Mouse (Mus musculus) gastrocnemius, postnatal 14 days (tissue): ENCODE data around the gene Dirc2. TPM values are rescaled to one million over a fixed set of nuclear protein-coding genes. Genes with fewer than 3 reads are reported as not detected.

Experiments used
- DNase-seq: peaks from one replicate; pipeline ENCODE4 v3.0.0; 2021; ENCODE audit warnings: mixed read lengths
- intact Hi-C: fragments of 180-260 bp; cut with DNase I; formaldehyde crosslinking; loops from one replicate; pipeline ENCODE4 v1.15.1; 2025; ENCODE audit warnings: low total_unique reads
- total RNA-seq, 2 experiments: library from RNA; stranded (reverse); gene quantifications; 2 replicates each; pipeline ENCODE4 v1.2.3; 2021

Gene Dirc2
- total RNA-seq, 2 experiments from 2014 or later, result 37.5 to 49.7 TPM

DNA sequence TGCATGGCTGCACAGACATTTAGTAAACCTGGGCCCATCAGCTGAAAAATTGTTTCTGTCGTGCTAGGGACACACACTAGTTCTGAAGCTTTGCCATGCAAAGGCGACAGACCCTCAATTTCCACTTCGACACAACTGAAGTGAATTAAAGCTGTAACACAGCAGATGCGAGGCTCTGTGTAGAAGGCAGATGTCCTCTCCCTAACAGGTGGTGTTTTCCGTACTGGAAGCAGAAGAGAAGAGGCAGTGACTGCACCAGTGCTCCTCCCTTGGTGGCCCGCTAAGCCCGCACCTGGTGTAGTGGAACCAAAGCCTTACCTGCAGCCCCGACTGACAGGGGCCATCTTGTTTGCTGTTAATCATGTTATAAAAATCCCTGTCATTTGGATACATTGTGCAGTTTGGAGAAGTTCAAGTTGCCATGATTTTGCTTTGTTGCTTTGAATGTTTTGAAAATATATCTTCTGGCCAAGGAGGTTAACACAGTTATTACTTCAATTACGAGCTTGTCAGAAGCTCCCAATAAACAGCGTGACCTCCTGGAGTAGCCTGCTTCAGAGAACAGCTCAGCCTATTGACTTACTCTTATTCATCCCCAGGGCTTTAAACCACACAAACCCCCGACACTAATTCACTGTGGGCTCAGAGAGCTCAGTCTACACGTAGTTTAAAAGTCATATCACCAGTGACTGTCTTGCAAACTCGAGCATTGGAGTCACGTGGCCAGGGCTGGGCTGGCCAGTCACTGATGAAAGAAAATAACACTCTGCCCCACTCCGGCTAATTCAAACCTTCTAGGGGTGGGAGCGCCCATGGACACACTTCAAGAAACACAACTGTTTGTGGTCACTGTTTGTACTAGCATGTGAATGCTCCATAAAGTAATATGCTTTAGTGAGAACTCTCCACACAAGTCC lies 65.1 kb downstream of the Dirc2 start:
- no peak for DNase-seq
- intact Hi-C loops, result no loop called here

DNA sequence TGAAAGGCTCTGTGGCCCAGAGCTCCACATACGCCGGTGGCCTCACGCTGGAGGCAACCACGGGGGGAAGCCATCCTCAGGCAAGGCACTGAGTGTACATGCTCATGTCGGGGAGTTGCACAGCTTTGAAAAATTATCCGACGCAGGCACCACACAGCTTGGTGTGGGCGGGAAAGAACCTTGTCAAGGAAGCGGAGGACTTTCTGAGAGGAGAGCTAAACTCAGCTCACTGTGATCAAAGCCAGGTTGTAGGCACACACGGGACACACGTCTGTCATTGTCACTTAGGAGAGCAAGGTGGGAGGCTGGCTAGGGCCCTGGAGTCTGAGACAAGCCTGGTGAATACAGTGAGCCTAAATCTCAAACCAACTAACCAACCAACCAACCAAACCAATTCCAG lies 67.3 kb downstream of the Dirc2 start:
- intact Hi-C loops, result no loop called here
- DNase-seq, result no peak

DNA sequence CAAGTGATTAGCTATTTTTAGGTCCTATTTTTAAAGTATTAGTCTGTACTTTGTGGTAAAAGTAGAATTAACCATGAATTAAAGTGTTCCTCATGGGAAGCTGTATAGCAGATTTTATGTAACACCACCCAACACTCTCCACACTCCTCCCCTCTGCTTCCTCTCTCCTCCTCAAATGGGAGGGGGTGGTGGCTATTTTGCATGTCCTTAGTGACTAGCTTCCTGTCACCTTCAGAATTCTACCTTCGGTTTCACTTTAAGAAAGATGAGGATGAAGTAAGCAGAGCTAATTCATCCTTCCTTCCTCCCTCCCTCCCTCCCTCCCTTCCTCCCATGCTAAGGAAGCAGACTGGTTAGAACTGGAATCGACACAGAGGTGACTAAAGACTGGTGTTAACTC lies 73.1 kb downstream of the Dirc2 start:
- intact Hi-C loops, result no loop called here
- no peak for DNase-seq

DNA sequence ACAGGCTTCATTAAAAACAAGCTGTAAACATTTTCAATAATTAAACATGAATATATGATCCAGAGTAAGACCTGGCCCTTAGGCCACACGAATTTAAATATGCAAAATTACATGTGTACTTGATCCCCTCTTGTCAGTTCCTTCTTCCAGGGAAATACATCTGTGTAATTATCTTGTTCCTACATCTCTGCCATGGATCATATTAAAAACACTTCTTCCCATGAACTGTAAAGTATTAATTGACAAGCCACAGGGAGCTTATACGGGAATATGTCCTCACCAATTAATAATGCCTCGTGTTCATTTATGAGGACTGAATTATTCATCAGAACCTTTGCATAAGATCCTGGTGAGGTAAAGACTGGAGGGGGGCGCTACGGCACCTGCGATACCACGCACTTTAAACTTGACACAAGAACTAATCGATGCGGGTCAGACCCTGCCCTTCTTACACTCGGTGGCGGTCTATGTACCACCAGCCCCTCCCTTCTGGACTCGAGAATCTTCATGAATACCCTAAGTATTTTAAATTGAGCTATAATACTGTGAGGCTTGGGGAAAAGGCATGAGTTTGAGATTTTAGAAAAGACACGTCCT lies 74.8 kb downstream of the Dirc2 start:
- DNase-seq, result no peak
- intact Hi-C loops, result no loop called here

DNA sequence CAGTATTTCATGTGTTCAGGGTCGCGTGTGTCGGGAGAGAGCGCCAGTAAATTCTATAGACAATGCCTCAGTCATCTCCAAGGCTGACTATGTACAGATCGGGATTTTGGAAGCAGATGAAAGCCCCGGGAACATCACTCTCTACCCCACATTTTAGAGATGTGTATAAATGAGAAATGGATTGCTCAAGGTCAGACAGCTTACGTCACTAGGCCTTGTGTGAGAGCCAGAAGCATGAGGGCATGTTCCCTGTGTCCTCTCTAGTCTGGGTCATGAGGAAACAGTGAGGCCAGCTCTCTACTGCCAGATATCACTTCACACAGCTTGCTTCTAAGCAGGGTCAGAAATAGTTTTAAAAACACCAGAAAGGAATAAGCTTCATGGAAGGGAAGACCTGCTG lies 77.5 kb downstream of the Dirc2 start:
- DNase-seq, result no peak
- intact Hi-C loops, result no loop called here

DNA sequence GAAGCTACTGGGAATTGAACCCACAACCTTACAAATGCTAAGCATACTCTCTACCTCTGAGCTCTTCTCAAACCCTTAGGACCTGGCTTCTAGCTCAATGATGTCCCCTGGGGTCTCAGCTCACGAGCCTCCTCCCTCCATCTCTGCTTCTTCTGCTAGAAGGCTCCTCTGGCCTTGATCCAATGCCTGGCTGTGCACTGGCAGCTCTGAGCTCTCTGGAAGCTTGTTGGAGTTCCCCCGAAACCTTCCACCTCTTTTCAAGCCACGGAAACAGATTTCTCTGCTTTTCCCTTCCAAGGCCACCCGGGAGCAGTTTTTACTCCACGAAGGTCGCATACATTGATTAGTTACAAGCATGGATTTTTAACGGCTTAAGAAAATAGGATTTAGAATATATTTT lies 82.7 kb downstream of the Dirc2 start:
- intact Hi-C loops, result no loop called here
- DNase-seq, result no peak

DNA sequence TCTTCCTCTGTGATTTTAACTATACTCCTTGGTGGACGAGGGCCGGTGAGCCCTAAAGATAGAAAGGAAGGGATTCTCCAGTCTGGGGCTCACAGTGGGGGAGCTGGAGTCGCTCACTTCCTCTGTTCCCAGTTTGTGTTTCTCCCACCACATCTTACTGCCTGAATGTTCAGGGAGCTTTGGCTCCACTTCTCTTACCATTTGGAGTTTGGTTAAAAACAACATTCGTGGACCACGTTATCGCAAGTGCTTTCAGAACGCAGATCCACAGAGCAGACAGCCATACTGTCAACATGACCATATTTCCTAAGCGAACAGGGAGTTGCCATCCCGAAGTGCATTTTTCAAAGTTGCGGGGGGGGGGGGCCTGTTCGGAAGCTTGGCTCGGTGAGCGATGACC lies 84.1 kb downstream of the Dirc2 start:
- intact Hi-C loops, result no loop called here
- DNase-seq, result no peak

DNA sequence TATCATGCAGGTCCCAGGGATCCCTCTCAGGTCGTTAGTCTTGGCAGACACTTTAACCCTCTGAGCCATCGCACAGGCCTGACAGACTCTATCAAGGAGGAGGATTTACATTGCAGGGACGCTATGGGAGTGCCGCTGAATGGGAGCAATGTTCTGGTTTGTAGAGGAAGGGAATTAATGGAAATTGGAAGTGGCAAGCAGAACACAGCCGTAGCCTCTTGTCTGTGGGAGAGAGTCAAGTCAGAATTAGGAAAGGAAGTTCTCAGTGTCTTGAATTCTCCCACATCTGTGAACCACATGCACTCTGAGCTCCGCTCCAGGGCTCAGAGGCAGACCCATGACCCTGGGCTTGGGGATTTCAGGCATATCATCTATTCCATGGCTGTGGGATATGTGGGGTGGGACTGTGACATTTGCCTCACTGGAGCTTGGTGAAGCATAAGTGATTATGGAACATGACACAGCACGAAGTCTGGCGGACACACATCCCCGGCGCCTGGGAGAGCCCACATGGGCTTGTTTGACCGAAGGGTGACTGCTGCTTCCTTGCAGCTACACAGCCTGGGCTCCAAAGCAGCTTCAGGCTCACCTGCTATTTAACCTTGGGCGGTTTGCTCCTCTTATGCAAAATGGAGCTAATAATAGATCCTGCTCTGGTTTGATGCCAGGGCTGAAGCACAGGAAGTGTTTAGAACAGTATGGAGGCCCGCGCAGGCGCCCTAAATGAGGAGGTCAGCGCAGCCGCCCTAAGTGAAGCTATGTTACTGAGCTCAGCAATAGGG lies 87.6 kb downstream of the Dirc2 start:
- intact Hi-C loops, result no loop called here
- DNase-seq, result no peak

DNA sequence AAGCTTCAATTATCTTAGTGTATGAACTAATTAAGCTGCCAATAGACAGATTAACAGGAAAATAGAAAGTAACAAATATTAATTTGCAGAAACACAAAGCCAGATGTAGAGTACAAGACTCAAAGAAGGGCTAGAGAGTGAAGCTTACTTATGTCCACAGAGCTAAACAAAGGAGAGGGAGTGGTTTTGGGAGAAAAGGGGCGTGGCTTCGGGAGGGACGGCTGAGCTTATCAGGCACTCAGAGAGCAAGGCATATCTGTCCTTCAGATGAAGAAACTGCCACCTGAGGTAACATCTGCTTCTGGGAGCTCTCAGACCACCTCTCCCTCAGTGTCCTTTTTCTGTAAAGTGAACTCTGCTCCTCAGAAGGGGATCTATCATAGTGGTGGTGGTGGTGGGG lies 90.7 kb downstream of the Dirc2 start:
- intact Hi-C loops, result no loop called here
- no peak for DNase-seq

DNA sequence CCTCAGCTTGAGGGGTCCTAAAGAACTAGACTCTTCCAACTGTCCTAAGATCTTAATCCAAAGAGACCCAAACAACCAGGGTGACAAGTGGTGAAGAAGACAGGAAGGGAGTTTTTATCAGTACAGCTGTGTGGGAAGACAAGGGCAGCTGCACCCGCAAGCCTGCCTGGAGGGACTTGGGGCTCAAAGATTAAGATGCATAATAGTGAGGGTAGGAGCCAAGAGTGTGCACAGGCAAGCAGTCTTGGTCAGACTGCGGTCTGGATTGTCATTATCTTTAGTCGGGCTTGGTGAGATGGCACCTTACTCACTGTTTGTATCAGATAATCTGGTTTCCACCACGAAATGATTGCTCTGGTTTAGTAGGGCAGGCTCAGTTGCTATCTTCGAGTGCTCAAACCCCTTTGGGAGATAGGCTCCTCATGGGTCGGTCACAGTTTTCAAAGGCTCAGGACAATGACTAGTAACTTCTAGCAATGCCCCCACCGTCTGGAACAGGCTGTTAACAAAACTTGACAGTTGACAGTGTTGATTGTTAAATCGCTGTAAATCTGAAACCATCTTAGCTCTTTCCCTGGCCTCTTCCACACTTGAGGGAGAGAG lies 91.5 kb downstream of the Dirc2 start:
- intact Hi-C loops, result no loop called here
- no peak for DNase-seq

DNA sequence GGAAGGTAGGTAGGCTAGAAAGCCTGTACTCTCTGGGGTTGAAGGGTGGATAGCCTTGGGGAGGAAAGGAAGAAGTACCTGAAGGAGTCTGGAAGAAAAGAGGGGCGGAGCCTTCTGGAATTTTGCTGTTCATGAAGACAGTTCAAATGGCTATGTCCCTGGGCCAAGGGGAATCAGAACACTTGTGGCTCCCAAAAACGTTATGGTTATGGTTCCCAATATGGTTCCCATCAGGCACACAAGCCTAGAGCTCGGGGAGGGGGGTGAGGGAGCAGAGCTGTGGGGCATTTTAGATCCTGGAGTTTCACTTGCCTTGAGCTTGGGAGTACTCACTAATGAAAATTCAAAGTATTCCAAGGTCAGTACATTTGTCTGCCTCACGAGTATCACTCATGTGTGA lies 104.3 kb downstream of the Dirc2 start:
- intact Hi-C loops, result no loop called here
- DNase-seq, result no peak

DNA sequence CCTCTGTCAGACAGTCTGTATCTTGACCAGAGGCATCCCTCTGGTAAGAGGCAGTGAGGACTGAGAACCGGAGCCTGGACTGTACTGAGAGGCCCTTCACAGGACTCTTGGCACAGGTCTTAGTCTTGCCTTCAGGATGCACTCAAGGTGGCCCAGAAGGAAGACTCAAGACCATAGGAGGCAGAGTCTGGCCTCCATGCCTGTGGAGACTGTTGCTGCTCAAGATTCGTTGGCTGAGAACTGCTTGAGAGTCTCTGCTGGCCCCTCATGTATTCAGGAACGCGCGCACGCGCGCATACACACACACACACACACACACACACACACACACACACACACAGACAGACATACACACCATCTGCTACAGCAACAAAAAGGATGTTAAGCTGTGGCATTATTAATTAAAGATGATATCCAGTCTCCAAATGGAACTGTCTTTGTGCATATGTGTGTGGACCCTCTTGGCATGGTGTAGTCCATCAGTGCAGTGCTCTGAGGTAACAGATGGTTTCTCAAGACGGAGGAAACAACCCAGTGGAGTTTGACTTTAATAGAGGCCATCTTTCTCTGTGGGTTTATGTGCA lies 105.2 kb downstream of the Dirc2 start:
- no peak for DNase-seq
- intact Hi-C loops, result no loop called here

DNA sequence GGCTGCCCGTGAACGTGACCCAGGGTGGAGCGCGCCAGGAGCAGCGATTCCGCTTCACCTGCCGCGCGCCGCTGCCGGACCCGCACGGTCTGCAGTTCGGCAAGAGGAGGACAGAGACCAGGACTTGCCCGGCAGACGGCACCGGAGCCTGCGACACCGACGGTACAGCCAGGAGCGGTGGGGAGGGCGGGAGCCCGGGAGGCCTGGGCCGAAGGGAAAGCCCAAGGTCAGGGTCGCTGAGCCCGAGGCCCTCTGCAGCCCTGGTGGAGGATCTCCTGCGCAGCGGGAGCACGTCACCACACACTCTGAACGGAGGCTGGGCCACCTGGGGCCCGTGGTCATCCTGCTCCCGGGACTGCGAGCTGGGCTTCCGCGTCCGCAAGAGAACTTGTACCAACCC lies 108.9 kb downstream of the Dirc2 start:
- DNase-seq, result no peak
- intact Hi-C loops, result no loop called here

DNA sequence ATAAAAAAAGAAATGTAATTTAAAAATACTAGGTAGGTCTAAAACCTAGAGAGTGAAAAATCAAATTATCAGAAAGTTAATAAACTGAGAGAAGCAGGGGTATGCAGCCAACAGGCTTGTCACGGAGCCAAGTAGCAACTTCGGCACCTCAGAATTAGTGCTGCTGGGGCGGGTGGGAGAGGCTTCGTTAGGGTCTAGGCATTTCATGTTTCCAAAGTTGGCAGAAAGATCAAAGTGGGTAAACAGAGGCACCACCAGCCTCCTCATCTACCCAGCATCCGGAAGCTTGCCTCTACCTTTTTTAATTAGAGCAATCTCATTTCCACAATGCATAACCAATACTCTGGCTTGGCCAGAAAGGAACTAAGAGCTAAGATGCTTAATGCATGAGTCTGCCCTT lies 115.2 kb downstream of the Dirc2 start:
- DNase-seq, result no peak
- intact Hi-C loops, result no loop called here

DNA sequence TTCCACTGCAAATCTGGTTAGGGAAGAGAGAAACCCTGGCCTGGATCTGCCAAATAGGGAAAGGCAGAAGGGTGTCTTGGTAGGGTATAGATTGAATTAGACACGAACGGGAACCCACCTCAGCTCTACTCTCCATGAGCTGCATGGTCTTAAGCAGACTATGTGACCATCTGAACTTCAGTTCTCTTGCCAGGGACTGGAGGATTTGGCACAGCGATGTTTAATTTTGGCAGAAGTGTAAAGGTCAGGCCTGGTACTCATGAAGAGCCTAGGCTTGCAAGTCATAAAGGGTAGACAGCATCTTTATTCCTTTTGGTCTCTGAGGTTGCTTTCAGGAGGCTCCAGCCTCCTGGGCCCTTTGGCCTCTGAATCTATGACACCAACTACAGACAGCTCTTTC lies 116.5 kb downstream of the Dirc2 start:
- DNase-seq, result no peak
- intact Hi-C loops, result no loop called here

DNA sequence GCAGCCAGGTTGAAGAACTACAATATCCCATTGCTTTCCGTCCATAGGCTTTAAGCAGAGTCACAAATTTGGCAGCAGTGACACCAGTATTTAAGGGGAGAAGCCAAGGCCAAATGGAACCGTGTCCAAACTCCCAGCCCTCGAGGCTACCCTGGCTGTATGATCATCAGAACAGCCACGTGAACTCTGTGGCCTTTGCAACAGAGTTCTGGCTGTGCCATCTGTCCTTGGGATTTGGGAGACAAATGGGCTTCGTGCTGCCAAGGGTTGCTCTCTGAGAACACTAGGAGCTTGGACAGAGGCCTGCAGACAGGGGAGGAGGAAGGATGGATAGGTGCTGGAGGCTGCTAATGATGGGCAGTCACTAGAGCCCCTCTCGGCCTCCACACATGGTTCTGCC lies 117.0 kb downstream of the Dirc2 start:
- no peak for DNase-seq
- intact Hi-C loops, result no loop called here

DNA sequence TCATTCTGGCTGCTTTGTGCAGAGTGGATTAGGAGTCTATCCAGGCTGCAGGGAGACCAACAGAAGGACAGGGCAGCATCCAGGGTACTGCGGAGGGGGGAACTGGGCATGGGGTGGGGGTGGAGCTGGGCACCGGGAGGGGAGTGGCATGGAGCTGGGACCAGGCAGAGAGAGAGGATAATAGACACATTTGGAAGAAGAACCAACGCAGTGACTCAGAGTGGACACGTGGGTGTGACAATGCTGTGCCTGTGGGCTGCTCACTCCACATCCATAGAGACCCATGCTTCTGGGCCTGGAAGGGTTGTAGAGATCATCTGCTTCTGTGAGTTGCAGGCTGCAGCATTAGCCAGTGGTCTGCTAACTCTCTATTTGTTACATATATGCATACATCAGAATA lies 120.3 kb downstream of the Dirc2 start:
- intact Hi-C loops, result no loop called here
- DNase-seq, result no peak
